Mouse (Mus musculus): ENCODE results near the gene Ttll13. TPM values are rescaled to one million over a fixed set of nuclear protein-coding genes. Genes with fewer than 3 reads are reported as not detected.

Gene Ttll13
- total RNA-seq (2021) = under 1 TPM; 0.46 to 0.55 TPM
- long read RNA-seq, experiment 1 = 0 reads
- long read RNA-seq, experiment 2 = 0 reads

- DNase-seq = peak; percentile 97 to 98
- intact Hi-C loops (cut with DNase I) = no loop called here
Measured at GRCm38 (mm10) chr7:80246148-80246721, at the start of gene Ttll13. Gene Ttll13 (plus strand): TSS chr7:80246376.

- no peak for DNase-seq
- intact Hi-C loops (cut with DNase I) = no loop called here
Measured at GRCm38 (mm10) chr7:80197371-80197770, 48.8 kb upstream of the Ttll13 start.

- DNase-seq = peak; percentile 74 to 78
- intact Hi-C loops (cut with DNase I) = no loop called here
Measured at GRCm38 (mm10) chr7:80197941-80198778, 48.0 kb upstream of the Ttll13 start.

GRCm38 (mm10) chr7:80198863-80199262, 47.3 kb upstream of the Ttll13 start:
- no peak for DNase-seq
- intact Hi-C loops (cut with DNase I) = no loop called here

- intact Hi-C loops (cut with DNase I) = no loop called here
- DNase-seq = no peak
Measured at GRCm38 (mm10) chr7:80199286-80199685, 46.9 kb upstream of the Ttll13 start.

- DNase-seq = no peak
- intact Hi-C loops (cut with DNase I) = no loop called here
Measured at GRCm38 (mm10) chr7:80199851-80200587, 46.2 kb upstream of the Ttll13 start.

GRCm38 (mm10) chr7:80200588-80200945, 45.6 kb upstream of the Ttll13 start:
- no peak for DNase-seq
- intact Hi-C loops (cut with DNase I) = no loop called here

GRCm38 (mm10) chr7:80200963-80201539, 45.1 kb upstream of the Ttll13 start:
- intact Hi-C loops (cut with DNase I) = no loop called here
- no peak for DNase-seq

- intact Hi-C loops (cut with DNase I) = no loop called here
- no peak for DNase-seq
Measured at GRCm38 (mm10) chr7:80201888-80202540, 44.2 kb upstream of the Ttll13 start.

GRCm38 (mm10) chr7:80202961-80203360, 43.2 kb upstream of the Ttll13 start:
- no peak for DNase-seq
- intact Hi-C loops (cut with DNase I) = no loop called here

GRCm38 (mm10) chr7:80203638-80204096, 42.5 kb upstream of the Ttll13 start:
- intact Hi-C loops (cut with DNase I) = no loop called here
- DNase-seq = no peak

GRCm38 (mm10) chr7:80204362-80204761, 41.8 kb upstream of the Ttll13 start:
- DNase-seq = no peak
- intact Hi-C loops (cut with DNase I) = no loop called here

GRCm38 (mm10) chr7:80204961-80205360, 41.2 kb upstream of the Ttll13 start:
- no peak for DNase-seq
- intact Hi-C loops (cut with DNase I) = no loop called here

GRCm38 (mm10) chr7:80205705-80206589, 40.2 kb upstream of the Ttll13 start:
- no peak for DNase-seq
- intact Hi-C loops (cut with DNase I) = no loop called here

- intact Hi-C loops (cut with DNase I) = no loop called here
- no peak for DNase-seq
Measured at GRCm38 (mm10) chr7:80207314-80207731, 38.9 kb upstream of the Ttll13 start.

- no peak for DNase-seq
- intact Hi-C loops (cut with DNase I) = no loop called here
Measured at GRCm38 (mm10) chr7:80208026-80208642, 38.0 kb upstream of the Ttll13 start.

GRCm38 (mm10) chr7:80208738-80209430, 37.3 kb upstream of the Ttll13 start:
- DNase-seq = peak; percentile 60 to 70
- intact Hi-C loops (cut with DNase I) = no loop called here

- DNase-seq = no peak
- intact Hi-C loops (cut with DNase I) = loop anchor here (10.0 kb wide), 1 partner anchor 185 kb away; the partner anchor contains the start of gene Zfp710
Measured at GRCm38 (mm10) chr7:80209669-80210068, 36.5 kb upstream of the Ttll13 start.
